Mouse (Mus musculus): ENCODE measurements around the gene Msrb1.

- TF ChIP-seq CTCF (IDR thresholded peaks at IDR 0.05; ENCODE audit: low read depth), result no peak
- TF ChIP-seq EP300 (optimal IDR thresholded peaks at IDR 0.05), result no peak
Observed at GRCm38 (mm10) chr17:24757394-24757793, 21.0 kb downstream of the Msrb1 start.
